Mouse (Mus musculus) cerebellum, adult 2 months (tissue): ENCODE data around the gene Mras. TPM values are rescaled to one million over a fixed set of nuclear protein-coding genes. Genes with fewer than 3 reads are reported as not detected.

Source experiments
- DNase-seq, 2 experiments: peaks; one replicate each; pipeline ENCODE4 v3.0.0; 2021
- H3K27ac ChIP-seq: fragments of 200-500 bp; 2 replicates; pipeline ENCODE4 v1.5.1; 2012; ENCODE audit warnings: low read length, control low read depth, inconsistent platforms; ENCODE audit not compliant: insufficient read depth
- H3K27me3 ChIP-seq: fragments of 200-500 bp; 2 replicates; pipeline ENCODE4 v1.6.1; 2012; ENCODE audit warnings: inconsistent platforms, mild to moderate bottlenecking, low read length, moderate library complexity; ENCODE audit not compliant: control insufficient read depth, insufficient read depth
- H3K4me1 ChIP-seq: fragments of 200-500 bp; 2 replicates; pipeline ENCODE4 v1.6.1; 2011; ENCODE audit warnings: low read length; ENCODE audit not compliant: control insufficient read depth, insufficient read depth
- H3K4me3 ChIP-seq: fragments of 200-500 bp; replicated peaks from 2 replicates; pipeline ENCODE3; 2011; ENCODE audit warnings: mild to moderate bottlenecking, low read depth, low read length, control low read depth; ENCODE audit not compliant: insufficient read depth
- CTCF ChIP-seq: fragments of 200-500 bp; IDR thresholded peaks from 2 replicates; pipeline ENCODE4 v1.5.1; 2011; ENCODE audit warnings: low read depth, mild to moderate bottlenecking, control low read depth, low read length, moderate library complexity, borderline replicate concordance; ENCODE audit not compliant: insufficient read depth
- POLR2A ChIP-seq: fragments of 200-500 bp; IDR thresholded peaks from 2 replicates; pipeline ENCODE4 v1.6.1; 2011; ENCODE audit warnings: low read length, control low read depth, borderline replicate concordance; ENCODE audit not compliant: insufficient read depth
- WGBS: fragments of 180-500 bp; shearing (Covaris S2); methylation state at CpG from one replicate; pipeline ENCODE4 v1.1.7; 2018; 5-methylcytosine and 5-hydroxymethylcytosine counted together
- polyA plus RNA-seq: library from polyadenylated mRNA; depleted of rRNA; stranded (reverse); fragments of >200 nt; gene quantifications from 2 replicates; pipeline ENCODE4 v1.2.3, GENCODE M21; 2012

Gene Mras
- polyA plus RNA-seq, 1 experiment: 81.5 TPM

GRCm38 (mm10) chr9:99470347-99471092 is 33.3 kb upstream of the Mras start:
- TF ChIP-seq CTCF (no peak), POLR2A (no peak)
- H3K27me3 ChIP-seq: no peaks in the 10 kb centered on the region
- H3K4me3 ChIP-seq: no peak overlapping the region
- H3K27ac ChIP-seq: no peak overlapping the region
- WGBS: 15% methylated on average over 16 of the region's 16 CpGs
- peaks cover 10% of the 10 kb centered on the region for H3K4me1 ChIP-seq
- DNase-seq: peak; percentile 29 to 39

GRCm38 (mm10) chr9:99469681-99470273 is 32.6 kb upstream of the Mras start:
- TF ChIP-seq CTCF: no peak
- TF ChIP-seq POLR2A: no peak
- Histone ChIP-seq H3K4me1 (peaks cover 10% of the 10 kb centered on the region), H3K4me3 (no peak overlapping the region), H3K27ac (no peak overlapping the region), H3K27me3 (no peaks in the 10 kb centered on the region)
- 66% methylated on average over 8 of the region's 8 CpGs for WGBS
- DNase-seq: no peak

GRCm38 (mm10) chr9:99468572-99468971 is 31.4 kb upstream of the Mras start:
- DNase-seq: no peak
- Histone ChIP-seq H3K27me3 (no peaks in the 10 kb centered on the region), H3K4me3 (no peak overlapping the region), H3K27ac (no peak overlapping the region), H3K4me1 (peaks cover 10% of the 10 kb centered on the region)
- 90% methylated on average over 9 of the region's 9 CpGs for WGBS
- TF ChIP-seq POLR2A: no peak
- no peak for TF ChIP-seq CTCF

DNA sequence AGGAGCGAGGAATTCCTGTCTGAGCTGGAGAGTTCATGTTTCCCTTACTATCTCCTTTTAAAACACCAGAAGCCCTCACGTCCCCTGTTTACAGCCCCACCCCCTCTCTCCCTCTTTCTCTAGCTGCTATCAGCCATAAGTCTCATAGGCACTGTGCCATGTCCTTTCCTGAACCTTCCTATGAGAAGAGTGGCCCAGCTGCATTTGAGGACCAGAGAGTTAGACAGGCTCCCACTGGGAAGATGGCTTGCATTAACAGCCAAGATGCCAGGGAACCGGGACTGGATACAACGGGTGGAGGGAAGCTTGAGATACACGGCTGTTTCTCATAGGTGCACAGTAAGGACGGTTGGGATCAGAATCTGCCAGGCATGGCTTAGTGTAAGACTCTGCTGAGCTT is 27.7 kb upstream of the Mras start:
- no peaks in the 10 kb centered on the region for H3K27me3 ChIP-seq
- TF ChIP-seq POLR2A: no peak
- no peak for TF ChIP-seq CTCF
- H3K27ac ChIP-seq: no peak overlapping the region
- H3K4me1 ChIP-seq: peaks cover 1% of the 10 kb centered on the region; the same call in 1 of the 2 replicates
- no peak overlapping the region for H3K4me3 ChIP-seq
- WGBS: 31% methylated on average over 6 of the region's 6 CpGs
- DNase-seq: no peak

DNA sequence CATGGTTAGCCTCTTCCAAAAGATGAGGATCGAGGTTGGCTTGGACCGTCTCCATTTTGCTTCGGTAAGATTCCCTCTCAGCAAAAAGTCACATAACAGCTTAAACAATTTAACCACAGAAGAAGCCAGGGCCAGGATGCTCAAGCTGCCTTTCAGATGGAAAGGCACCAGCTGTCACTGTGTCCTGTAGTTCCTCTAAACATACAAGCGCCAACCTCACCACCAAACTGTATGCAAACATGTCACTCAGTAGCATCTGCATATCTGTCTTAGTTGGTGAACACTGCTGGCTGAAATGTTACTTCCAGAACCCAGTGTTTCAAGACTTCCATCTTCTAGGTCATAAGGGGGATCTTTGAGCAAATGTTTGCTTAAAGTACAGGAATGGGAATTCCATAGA is 22.5 kb upstream of the Mras start:
- no peak overlapping the region for H3K4me3 ChIP-seq
- H3K27ac ChIP-seq: no peak overlapping the region
- no peaks in the 10 kb centered on the region for H3K4me1 ChIP-seq
- DNase-seq: no peak
- 63% methylated on average over 4 of the region's 4 CpGs for WGBS
- H3K27me3 ChIP-seq: no peaks in the 10 kb centered on the region; the same call in 1 of the 2 replicates
- TF ChIP-seq POLR2A: no peak
- no peak for TF ChIP-seq CTCF

DNA sequence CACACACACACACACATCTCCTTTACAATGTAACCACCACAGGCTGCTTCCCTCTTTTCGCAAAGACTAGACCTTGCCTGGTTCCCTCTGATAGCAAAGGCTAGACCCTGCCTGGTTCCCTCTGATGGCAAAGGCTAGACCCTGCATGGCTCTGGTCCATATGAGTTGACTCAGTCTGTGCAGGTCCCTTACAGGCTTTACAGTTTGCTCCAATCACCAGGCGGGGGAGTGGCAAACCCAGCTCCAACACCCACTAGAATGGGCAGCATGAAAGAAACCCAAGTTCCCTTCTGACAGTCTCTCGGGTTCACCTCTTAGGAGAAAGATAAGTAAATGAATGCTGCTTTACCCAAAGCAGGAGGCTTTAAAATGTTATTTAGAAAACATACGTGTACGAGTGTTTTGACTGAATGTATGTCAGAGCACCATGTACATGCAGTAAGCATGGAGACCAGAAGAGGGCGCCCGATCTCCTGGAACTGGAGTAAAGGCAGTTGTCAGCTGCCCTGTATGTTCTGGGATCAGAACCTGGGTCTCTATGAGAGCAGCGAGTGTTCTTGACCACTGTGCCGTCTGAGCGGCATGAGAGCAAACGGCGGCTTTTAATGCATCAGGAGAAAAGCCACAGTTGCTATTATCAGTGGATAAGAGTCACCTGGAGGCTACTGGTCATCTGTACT is 21.5 kb upstream of the Mras start:
- no peaks in the 10 kb centered on the region; the same call in 1 of the 2 replicates for H3K27me3 ChIP-seq
- DNase-seq: peak; percentile 46 to 70
- no peak overlapping the region for H3K27ac ChIP-seq
- H3K4me3 ChIP-seq: no peak overlapping the region
- H3K4me1 ChIP-seq: no peaks in the 10 kb centered on the region
- TF ChIP-seq CTCF (peak; percentile 69), POLR2A (no peak)
- 42% methylated on average over 12 of the region's 12 CpGs for WGBS

DNA sequence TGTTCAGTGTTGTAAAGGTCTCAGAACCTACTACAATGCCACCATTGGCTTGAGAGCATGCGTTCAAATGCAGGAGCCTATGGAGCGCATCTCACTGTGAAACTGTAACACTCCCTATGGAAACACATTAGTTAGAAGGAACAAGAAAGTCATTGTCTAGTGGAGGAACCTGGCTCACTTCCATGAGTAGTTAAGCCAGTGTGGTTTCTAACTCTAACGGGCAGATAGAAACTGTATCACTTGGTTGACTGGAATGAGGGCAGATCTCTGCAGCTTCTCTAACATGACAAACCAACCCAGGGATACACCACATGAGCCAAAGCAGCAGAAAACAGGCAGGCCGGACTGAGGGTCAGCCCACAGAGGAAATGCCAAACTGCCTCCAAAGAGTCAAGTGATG is 17.0 kb upstream of the Mras start:
- WGBS: 51% methylated on average over 4 of the region's 4 CpGs
- H3K4me1 ChIP-seq: no peaks in the 10 kb centered on the region
- H3K27me3 ChIP-seq: no peaks in the 10 kb centered on the region; the same call in 1 of the 2 replicates
- TF ChIP-seq CTCF (no peak), POLR2A (no peak)
- H3K4me3 ChIP-seq: no peak overlapping the region
- DNase-seq: no peak
- no peak overlapping the region for H3K27ac ChIP-seq
